Mouse (Mus musculus): ENCODE measurements around the gene Trim66.

Trim66 gene

DNA sequence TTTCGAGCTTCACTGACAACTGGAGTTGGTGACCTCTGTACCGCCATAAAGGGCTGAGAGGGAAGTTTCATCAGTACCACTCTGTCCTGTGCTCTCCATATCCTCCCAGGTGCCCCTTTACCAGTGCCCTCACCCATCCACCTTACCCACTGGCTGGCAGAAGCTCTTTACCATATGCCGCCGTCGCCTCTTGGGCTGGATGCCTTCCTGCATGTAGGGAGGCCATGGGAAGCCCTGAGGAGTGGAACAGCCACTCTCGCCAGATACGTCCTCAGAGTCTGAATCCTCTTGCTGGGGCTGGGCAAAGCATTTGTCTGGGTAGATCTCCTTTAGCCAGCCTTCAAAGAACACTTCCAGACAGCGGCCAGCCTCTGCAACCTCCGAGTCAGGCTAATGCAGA lies 53.1 kb downstream of the Trim66 start:
- DNase-seq (ENCODE audit: low read depth, low spot score): no peak

DNA sequence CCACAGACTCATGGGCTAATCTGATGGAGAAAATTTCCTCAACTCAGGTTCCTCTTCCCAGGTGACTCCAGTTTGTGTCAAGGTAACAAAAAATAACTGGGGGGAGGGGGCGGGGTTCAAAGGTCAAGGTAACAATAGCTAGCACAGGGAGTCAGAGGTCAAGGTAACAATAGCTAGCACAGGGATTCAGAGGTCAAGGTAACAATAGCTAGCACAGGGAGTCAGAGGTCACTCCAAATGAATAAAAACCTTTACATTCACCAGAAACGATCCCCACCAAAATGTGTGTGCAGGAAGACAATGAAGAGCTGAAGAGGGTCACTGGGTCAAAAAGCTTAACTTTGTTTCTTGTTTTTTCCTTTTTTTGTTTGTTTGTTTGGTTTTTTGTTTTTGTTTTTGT lies 59.9 kb downstream of the Trim66 start:
- DNase-seq (ENCODE audit: low read depth, low spot score): no peak

DNA sequence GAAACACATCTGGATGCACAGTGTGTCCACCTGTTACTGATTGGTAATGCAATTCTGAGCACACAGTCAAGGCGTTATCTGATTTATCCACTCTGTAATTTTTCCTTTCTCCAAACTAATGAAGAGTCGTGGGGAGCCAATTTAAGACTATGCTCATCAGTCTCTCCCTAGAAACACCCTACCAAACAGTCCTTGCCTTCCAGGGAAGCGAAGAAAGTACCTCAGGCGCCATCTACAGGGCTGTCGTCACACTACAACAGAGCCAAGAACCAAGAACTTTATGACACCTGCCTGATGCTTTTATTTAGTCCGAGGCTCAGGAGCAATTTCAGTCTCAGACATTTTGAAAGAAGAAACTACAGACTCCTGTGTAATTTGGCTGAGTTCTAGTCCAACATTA lies 62.9 kb downstream of the Trim66 start:
- DNase-seq (ENCODE audit: low read depth, low spot score): no peak

DNA sequence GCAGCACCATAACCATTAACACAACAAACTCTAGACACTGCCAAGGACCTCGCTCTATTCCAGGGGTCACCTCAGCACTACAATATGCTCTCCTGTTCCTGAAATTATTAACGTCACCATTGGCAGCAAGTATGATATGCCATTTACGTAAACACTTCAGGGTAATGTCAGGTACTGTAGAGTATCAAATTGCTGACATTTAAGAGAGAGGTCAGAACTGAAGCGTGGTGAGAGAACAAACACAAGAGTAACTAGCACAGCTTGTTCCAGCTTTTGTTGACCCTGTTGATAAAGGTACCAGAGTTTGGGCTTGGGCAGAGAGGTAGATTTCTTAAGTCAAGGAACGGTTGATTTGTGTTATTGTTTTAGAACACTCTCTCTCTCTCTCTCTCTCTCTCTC lies 65.2 kb downstream of the Trim66 start:
- DNase-seq (ENCODE audit: low read depth, low spot score): no peak

- DNase-seq (ENCODE audit: low read depth, low spot score): no peak
Observed at GRCm38 (mm10) chr7:109440697-109441269, 67.2 kb downstream of the Trim66 start.

GRCm38 (mm10) chr7:109438781-109439591 lies 68.9 kb downstream of the Trim66 start, which contains the start of gene Stk33:
Gene Stk33 (minus strand): TSS chr7:109439081.
- no peak for DNase-seq (ENCODE audit: low read depth, low spot score)

GRCm38 (mm10) chr7:109424422-109425159 lies 83.3 kb downstream of the Trim66 start:
- DNase-seq (ENCODE audit: low read depth, low spot score): no peak

GRCm38 (mm10) chr7:109422803-109423202 lies 85.1 kb downstream of the Trim66 start:
- DNase-seq (ENCODE audit: low read depth, low spot score): no peak

DNA sequence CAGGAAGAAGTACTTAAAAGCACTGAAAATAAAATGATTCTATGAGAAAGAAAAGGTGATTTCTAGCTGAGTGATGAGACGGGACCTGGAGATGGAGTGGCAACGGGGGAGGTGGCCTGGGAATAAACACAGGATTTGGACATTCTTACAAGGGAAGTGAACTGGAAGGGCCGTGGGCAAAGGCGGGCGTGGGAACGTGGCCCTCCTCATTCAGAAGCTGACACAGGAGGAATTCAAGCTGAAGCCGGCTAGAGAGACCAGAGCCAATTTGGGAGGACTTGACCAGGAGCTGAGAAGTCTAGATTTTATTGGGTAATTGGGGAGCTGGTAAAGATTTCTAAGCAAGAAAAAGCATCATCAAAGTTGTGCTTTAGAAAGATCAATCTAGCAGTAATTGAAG lies 102.4 kb downstream of the Trim66 start:
- DNase-seq (ENCODE audit: low read depth, low spot score): no peak

DNA sequence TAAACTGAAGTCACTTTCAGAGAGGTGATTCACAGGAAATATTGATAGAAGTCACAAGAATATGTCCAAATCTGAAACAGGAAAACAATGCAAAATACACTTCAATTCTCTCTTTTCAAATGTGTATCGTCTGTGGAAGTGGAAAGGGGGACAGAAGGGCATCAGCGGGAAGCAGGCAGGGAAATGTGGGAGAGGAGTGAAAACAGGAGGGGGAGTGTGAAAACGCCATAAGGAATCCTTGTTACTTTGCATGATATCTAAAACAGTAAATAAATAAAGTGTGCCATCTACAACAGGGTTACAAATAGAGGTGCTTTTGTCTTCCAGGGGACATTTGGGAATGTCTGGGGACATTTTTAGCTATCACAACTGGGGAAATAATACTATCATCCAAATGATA lies 108.6 kb downstream of the Trim66 start:
- peak; percentile 16 for DNase-seq (ENCODE audit: low read depth, low spot score)
